Mouse (Mus musculus): Measurements from ENCODE around the gene Galnt15.

Gene Galnt15

GRCm38 (mm10) chr14:32036482-32036881 is 7.7 kb downstream of the Galnt15 start:
- in situ Hi-C loops (cut with MboI), result loop anchor here (25.0 kb wide), 1 partner anchor 224 kb away; no protein-coding TSS in a partner anchor

- in situ Hi-C loops (cut with MboI), result loop anchor here (25.0 kb wide), 1 partner anchor 225 kb away; no protein-coding TSS in a partner anchor
These were observed 9.0 kb downstream of the Galnt15 start for GRCm38 (mm10) chr14:32037661-32038252.

GRCm38 (mm10) chr14:32042108-32042507 is 13.3 kb downstream of the Galnt15 start:
- in situ Hi-C loops (cut with MboI), result loop anchor here (25.0 kb wide), 1 partner anchor 230 kb away; no protein-coding TSS in a partner anchor

- in situ Hi-C loops (cut with MboI), result loop anchor here (25.0 kb wide), 1 partner anchor 234 kb away; no protein-coding TSS in a partner anchor
These were observed 17.6 kb downstream of the Galnt15 start for GRCm38 (mm10) chr14:32046357-32046756.

- in situ Hi-C loops (cut with MboI), result no loop called here
These were observed 21.4 kb downstream of the Galnt15 start for GRCm38 (mm10) chr14:32050171-32050570.

- in situ Hi-C loops (cut with MboI), result no loop called here
These were observed 25.1 kb downstream of the Galnt15 start for GRCm38 (mm10) chr14:32053895-32054294.

- in situ Hi-C loops (cut with MboI), result no loop called here
These were observed 26.0 kb downstream of the Galnt15 start for GRCm38 (mm10) chr14:32054788-32055187.

- in situ Hi-C loops (cut with MboI), result no loop called here
These were observed 27.0 kb downstream of the Galnt15 start for GRCm38 (mm10) chr14:32055781-32056180.

GRCm38 (mm10) chr14:32056675-32057074 is 27.9 kb downstream of the Galnt15 start:
- in situ Hi-C loops (cut with MboI), result no loop called here

- in situ Hi-C loops (cut with MboI), result no loop called here
These were observed 28.9 kb downstream of the Galnt15 start for GRCm38 (mm10) chr14:32057664-32058063.

GRCm38 (mm10) chr14:32061398-32061797 is 32.6 kb downstream of the Galnt15 start:
- in situ Hi-C loops (cut with MboI), result no loop called here

- in situ Hi-C loops (cut with MboI), result loop anchor here (10.0 kb wide), 1 partner anchor 118 kb away; no protein-coding TSS in a partner anchor
These were observed 44.0 kb downstream of the Galnt15 start for GRCm38 (mm10) chr14:32072807-32073206.

- in situ Hi-C loops (cut with MboI), result loop anchor here (10.0 kb wide), 1 partner anchor 118 kb away; no protein-coding TSS in a partner anchor
These were observed 44.5 kb downstream of the Galnt15 start for GRCm38 (mm10) chr14:32073211-32073685.

- in situ Hi-C loops (cut with MboI), result loop anchor here (10.0 kb wide), 1 partner anchor 119 kb away; no protein-coding TSS in a partner anchor
These were observed 45.1 kb downstream of the Galnt15 start for GRCm38 (mm10) chr14:32073901-32074300.

GRCm38 (mm10) chr14:32076896-32077575 is 48.2 kb downstream of the Galnt15 start:
- in situ Hi-C loops (cut with MboI), result loop anchor here (10.0 kb wide), 1 partner anchor 122 kb away; no protein-coding TSS in a partner anchor

GRCm38 (mm10) chr14:32081026-32081425 is 52.2 kb downstream of the Galnt15 start:
- in situ Hi-C loops (cut with MboI), result no loop called here

GRCm38 (mm10) chr14:32082891-32083290 is 54.1 kb downstream of the Galnt15 start:
- in situ Hi-C loops (cut with MboI), result no loop called here

- in situ Hi-C loops (cut with MboI), result no loop called here
These were observed 54.7 kb downstream of the Galnt15 start for GRCm38 (mm10) chr14:32083466-32083865.

- in situ Hi-C loops (cut with MboI), result no loop called here
These were observed 56.1 kb downstream of the Galnt15 start, which contains the start of gene Oxnad1 for GRCm38 (mm10) chr14:32084761-32085485. Oxnad1 (plus strand) TSS chr14:32085374.

- in situ Hi-C loops (cut with MboI), result no loop called here
These were observed 56.9 kb downstream of the Galnt15 start, which contains the start of gene Dph3 for GRCm38 (mm10) chr14:32085486-32086201. Dph3 (minus strand) TSS chr14:32085729.

GRCm38 (mm10) chr14:32086226-32086625 is 57.4 kb downstream of the Galnt15 start:
- in situ Hi-C loops (cut with MboI), result no loop called here

Measured in mature B cell (primary cell).